Mouse (Mus musculus): ENCODE measurements around the gene Sec63.

GRCm38 (mm10) chr10:42864696-42865095, 103.4 kb downstream of the Sec63 start:
- TF ChIP-seq EP300 (IDR thresholded peaks at IDR 0.05; ENCODE audit: insufficient read depth, low read depth, low read length) (no peak), POLR2A (IDR thresholded peaks at IDR 0.05; ENCODE audit: insufficient read depth, low read length) (no peak)

Data from ES-Bruce4 (cell line).